Mouse (Mus musculus): ENCODE data around the gene Pomp. TPM values are rescaled to one million over a fixed set of nuclear protein-coding genes. Genes with fewer than 3 reads are reported as not detected.

Pomp gene
- 100 to 1,000 TPM; 126 to 181 (median 148) TPM for total RNA-seq (2022)

DNA sequence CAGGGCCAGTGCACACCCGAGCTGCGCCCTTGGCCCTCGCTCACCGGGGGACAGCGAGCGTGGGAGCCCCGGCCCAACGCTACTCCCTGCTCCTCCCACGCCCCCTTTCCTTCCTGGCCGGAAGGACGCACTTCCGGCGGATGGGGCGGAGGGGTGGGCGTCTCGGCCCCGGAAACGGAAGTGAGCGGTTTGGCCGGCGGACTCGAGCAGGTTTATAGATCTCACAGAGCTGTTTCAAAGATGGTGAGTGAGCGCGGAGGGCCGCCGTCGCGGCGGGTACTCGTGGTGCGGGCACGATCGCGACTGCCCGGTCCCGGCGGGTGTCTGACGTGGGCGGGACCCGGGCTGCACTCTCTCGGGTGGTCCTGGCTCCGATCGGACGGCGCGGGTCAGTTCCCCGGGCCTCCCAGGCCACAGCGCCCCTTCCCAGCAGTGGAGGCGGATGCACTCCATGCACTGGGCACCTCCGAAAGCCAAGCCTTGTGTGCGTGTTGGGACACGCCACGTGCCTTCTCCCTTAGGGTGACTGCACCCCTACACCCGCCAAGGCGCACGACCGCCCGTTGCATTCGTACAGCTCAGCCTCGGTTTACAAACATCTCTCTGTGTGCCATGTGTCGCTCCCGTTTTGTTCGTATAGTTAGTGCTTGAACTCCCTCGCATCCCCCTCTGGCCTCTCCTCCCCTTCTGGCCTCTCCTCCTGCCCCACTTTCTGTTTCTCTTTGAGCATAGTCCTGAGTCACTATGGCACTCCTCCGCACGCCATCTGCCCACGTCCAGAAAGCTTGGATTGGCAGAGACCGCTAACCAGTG is at the start of gene Pomp:
Gene Pomp (plus strand): TSS at position 13 of the 813 bp plus-strand sequence.
- peak; percentile 94 for DNase-seq (ENCODE audit: low spot score)

DNA sequence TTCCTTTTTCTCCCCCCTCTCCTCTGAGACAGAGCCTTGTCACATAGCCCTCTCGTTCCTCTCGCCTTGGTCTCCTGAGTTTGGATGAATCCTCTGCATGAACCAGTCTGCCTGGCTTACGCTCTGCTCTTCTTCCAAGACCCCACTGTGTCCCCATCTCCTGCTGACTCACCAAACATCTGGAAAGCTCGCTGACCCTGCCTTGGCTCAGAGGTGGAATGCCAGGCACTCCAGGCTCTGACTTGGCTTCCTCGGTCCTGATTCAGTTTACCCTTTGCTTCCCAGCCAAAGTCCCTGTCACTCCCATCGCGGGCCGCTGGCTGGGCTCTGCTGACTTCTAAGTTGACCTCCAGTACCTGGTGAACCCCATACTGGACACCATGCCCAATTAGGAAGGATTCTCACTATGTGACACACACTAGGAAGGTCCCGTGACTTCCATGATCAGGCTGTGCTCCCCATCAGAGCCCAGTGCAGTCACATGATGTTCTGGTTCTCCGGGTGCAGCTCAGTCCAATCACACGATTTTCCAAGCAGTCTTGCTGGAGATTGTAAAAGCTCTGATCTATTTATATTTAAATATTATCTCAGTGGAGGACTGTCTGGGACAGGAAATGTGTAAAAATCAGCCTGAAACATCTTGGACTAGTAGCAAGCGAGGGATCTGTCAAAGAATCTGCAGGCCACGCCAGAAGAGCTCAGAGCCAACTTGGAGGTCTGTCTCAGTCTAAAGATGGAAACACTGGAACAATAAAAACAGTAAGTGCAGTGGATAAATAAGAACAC is 47.8 kb upstream of the Pomp start:
- peak; percentile 24 for DNase-seq (ENCODE audit: low spot score)

DNA sequence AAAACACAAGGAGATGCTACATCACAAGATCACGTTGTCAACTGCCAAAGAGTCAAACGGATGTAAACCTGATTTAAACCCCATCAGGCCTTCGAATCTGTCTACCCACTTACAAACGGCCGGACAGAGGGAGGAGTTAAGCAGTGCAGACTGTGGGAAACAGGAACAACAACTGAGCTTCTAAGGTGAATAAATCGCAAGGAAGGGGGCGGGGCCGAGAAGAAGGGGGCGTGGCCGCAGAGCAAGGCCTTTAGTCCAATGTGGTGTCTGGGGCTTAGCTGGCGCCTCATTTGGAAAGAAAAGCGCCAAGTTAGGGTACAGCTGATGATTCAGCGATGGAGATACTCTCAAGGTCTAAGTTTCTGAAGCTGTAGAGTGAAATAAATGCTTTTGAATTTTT is 45.3 kb upstream of the Pomp start:
- no peak for DNase-seq (ENCODE audit: low spot score)

DNA sequence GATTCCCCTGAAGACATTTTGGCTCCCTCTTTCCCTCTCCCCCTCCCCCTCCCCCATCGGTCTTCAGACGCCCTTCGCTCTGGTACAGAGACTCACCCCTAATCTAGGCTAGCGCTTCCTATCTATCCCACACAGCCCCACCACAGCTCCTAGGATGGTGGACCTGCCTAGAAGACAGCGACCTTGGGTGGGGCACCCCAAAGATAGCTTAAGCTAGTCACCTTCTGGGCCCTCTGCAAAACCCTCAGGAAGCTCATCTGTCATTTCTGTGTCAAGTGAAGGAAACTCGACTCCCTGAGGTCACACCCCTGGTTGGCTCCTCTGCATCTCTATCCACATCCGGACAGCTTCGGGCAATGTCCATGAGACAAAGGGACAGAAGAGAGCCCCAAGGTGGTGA is 44.7 kb upstream of the Pomp start:
- no peak for DNase-seq (ENCODE audit: low spot score)

DNA sequence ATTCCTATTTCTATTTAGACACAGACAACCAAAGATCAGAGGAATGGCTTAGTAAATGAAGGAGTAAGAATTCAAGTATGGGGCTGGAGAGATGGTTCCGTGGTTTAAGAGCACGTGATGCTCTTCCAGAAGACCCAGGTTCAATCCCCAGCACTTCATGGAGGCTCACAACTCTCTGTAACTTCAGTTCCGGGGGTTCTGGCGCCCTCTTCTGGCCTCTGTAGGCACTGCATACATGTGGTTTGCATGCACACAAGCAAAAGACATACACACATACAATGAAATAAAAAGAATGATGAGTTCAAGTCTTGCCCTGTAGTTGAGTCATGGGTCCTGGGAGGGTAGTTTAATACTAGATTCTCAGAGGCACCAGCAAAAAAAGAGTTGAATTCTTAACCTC is 43.8 kb upstream of the Pomp start:
- no peak for DNase-seq (ENCODE audit: low spot score)

DNA sequence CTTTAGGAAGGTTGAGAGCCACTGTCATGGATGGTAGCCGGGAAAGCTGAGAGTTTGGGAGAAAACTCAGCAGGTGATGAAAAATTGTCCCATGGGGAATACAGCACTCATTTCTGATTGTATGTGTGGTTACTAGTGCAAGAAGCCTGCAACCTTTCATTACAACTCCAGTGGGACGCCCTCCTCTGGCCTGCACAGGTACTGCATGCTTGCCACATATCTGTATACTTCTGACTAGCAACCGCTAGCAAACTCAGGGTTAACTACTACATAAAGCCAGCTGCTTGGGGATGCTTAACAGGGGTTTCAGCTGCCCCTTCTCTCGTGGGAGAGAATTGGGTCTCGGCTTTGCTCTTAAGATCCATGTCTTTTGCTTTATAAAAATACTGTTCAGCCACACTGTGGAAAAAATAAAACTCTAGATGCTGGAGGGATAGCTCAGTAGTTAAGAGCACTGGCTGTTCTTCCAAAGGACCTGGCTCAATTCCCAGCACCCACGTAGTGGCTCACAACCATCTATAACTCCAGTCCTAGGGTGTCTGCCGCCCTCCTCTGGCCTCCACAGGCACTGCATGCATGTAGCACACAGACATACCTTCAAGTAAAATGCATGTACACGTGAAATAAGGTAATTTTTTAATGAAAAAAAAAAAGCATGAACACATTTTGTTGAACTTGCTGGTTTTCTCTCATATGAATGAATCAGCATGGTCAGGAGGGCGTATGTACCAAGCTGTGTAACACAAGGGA is 42.3 kb upstream of the Pomp start:
- no peak for DNase-seq (ENCODE audit: low spot score)

DNA sequence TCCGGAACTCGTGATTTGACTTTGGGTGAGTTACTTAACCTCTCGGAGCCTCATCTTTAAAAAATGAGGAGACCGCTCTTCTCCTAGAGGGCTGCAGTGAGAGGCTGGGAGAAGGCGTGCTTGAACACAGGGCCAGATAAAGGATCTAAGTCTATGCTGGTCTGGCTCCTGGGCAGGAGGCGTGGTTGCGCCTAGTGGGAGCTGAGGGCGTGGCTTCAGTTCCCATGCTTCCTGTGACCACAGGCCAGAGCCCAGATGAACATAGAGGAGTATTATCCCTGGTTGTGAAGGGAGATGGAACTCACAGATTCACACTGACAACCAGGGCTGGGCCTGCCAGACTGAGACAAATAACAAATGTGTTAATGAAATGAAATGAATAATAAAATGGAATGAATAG is 41.4 kb upstream of the Pomp start:
- no peak for DNase-seq (ENCODE audit: low spot score)

DNA sequence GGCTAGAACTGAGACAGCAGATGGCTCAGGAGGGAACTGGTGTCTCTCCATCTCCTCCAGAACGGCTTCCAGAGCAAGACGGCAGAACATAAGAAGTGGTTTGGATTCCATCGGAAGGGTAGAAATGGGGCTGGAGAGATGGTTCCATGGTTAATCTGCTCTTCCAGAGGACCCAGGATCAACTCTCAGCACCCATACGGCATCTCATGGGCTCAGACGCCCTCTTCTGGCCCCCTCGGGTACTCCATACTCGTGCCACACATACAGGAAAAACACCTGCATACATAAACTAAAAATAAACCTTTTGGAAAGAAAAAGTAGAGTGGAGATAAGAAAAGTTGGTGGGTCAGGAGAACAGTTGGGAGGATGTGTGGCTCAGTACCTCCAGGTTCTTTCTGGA is 40.4 kb upstream of the Pomp start:
- no peak for DNase-seq (ENCODE audit: low spot score)

DNA sequence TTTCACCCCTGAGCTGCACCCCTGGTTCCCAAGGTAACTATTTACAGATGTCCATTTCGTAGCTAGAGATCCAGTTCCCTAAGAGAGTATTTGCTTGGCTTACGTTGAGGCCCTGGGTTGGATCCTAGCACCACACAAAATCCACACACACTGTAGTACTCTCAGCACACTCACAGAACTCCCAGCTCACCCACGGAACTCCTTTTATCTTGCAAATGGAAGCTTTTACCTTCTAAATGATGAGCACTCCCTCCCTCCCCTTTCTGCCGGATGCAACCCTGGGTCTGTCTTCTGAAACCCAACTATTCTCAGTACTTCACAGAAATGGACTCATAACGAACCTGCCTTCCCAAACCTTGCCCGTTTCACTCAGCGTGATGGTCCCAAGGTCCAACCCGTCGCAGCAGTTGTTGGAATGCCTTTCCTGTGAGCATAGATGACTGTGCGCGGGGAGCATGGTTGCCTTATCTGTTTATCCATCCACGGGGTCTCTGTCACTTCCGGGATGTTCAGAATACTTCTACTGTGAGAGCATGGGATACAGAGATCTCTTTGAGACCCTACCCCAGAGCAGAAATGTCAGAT is 36.1 kb upstream of the Pomp start:
- DNase-seq (ENCODE audit: low spot score): no peak

DNA sequence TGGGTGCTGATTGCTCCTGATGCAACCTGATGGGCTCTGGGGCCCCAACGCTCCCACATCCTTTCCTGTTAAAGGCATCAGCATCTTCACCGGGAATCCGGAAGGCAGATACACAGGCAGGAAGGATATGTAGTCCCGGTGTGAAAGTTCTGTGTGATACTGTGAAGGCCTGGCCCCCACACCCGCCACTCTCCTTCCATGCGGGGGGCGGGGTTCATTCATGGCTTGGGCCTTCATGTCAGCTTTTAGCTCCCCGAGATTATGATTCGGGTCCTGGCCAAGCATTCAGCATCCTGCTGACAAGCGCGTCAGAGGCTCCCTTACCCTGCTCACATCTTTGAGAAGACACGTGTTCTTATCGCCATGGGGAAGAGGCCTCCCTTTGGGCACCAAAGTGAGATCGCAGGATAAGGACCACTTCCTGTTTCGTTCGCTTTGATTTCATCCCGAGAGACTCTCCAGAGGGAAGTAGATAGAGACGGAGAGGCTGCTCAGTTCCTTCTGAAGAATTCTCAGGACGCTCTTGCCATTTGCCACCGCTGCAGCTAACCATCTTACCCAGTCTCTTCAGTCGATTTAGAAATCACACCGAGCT is 34.8 kb upstream of the Pomp start:
- DNase-seq (ENCODE audit: low spot score): peak; percentile 28

DNA sequence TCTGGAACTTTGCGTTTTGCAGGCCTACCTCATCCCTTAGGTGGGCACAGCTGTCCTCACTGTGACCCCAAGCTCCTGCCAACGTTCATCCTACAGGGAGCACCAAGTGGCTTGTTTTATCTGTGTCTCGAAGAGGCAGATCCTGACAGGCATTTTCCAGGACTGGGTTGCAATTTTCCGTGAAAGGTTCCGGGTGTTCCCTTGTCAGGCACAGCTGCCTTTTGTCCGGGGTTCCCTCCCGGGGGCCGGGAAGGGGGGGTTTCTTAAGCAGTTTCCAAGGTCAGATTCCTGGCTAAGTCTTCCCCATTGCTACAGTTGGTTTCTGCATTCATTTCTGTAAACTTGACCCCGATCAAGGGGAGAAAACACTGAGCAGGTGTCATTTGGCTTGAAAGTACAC is 34.2 kb upstream of the Pomp start:
- no peak for DNase-seq (ENCODE audit: low spot score)

DNA sequence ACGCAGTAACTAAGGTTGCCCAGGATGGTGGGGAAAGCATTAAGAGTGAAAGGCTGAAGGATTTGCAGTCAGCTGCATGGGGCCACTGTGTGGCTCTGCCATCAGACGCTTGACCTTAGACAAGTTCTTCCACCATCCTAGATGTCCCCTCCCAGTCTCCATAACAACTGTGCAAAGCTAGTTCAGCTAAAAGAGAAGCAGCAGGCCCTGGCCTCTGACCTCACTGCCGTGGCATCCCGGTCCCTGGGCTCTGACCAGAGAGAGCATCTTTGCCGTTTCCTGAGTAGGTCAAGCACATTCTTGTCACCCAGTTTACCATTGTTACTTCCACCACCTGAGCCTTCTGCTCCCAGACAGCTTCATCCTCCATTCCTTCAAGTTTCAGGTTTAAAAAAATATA is 33.7 kb upstream of the Pomp start:
- DNase-seq (ENCODE audit: low spot score): no peak

DNA sequence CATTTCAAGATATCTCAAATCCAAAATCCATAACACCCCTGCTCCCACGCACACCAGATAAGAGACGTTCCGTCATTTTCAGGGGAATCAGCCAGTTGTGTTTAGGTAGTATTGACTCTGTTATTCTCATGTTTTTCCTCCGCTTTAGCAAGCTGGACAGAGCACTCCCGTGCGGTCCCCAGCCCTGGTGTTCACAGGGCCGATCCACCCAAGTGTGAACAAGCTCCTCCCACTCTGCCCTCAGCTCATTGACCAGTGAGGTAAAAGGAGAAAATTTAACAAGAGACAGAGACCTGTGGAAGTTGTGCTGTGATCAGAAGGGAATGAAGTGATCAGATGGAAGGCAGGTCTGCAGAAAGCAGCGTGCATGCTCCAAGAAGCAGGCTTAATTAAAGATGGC is 31.4 kb upstream of the Pomp start:
- no peak for DNase-seq (ENCODE audit: low spot score)

DNA sequence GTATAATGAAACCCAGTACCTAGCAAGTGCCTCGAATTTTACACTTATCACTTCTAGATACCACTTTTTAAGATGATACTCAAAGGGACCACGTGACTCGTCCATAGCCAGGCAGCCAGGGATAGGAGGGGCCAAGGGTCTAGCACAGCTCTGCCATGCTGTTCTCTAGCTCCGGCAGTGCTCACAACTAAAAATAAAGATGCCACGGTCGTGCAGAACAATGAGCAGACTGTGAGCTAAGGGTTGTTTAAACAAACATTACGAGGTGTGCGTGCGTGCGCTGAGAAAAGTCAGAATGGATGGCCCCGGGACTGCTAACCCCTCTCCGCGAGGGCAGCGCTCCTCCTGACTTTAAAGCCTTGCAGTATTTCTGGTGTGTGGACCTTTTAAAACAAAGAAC is 27.4 kb upstream of the Pomp start:
- DNase-seq (ENCODE audit: low spot score): no peak

DNA sequence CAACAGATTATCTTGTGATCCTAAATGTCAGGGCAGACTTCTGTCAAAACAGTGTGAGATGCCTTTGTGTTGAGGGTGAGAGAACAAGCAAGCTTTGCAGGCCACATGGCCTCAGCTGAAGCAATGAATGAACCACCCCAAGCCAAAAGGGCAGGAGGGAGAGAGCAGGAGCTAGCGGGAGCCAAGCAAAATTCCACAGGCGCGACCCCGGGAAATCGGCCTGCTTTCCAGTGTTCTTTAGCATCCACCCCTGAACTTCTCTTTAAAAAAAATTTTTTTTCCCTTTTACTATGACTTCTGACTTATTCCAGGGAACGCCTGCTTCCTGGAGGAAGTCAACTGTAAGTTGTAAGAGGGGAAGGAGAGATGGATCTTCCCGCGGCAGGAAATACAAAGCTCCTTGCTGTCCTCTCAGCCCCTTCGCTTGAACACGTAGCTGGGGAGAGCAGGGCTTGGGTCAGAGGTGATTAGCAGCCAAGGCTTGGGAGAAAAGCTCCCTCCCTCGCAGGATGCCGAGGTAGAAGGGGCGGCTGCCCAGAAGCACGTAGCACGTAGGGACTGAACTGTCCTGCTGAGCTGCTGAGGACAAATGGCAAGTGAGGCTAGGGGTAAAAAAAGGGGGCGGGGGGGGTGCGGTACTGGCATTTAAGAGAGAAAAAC is 25.3 kb upstream of the Pomp start:
- DNase-seq (ENCODE audit: low spot score): no peak

DNA sequence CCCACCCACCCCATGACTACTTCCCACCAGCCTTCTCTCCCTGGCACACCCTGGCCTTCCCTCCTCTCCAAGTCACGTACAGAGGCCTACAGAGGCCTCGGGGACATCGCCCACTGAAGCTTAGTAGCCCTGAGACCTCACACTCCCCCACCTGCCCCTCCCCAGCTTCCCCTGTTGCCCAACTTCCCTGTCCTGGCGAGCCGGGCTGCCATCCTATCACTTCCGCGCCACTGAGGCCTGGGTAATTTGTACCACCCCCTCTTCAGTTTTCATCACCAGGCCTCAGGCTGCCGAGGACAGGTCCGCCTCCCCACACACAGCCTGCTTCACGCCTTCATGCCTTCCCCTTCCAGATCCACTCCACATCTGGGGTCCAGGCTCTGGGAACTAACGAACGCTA is 20.8 kb upstream of the Pomp start:
- no peak for DNase-seq (ENCODE audit: low spot score)

DNA sequence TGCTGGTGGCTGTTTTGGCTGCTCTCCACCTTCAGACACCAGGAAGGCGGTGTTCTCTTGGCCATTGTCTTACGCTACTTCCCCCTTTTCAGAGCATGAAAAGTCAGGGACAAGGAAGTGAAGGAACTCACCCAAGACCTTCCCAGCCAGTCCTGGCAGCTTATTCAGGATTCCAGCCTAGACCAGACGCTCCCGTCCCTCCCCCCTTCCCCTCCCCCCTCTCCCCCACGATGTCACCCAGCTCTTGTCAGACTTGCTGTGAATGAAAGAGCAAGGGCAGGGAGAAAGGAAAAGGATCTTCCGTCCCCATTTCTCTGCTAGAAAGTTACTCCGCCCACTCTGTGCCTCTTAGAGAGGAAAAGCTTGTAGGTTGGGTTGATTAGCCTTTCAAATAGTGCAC is 16.9 kb upstream of the Pomp start:
- DNase-seq (ENCODE audit: low spot score): no peak

DNA sequence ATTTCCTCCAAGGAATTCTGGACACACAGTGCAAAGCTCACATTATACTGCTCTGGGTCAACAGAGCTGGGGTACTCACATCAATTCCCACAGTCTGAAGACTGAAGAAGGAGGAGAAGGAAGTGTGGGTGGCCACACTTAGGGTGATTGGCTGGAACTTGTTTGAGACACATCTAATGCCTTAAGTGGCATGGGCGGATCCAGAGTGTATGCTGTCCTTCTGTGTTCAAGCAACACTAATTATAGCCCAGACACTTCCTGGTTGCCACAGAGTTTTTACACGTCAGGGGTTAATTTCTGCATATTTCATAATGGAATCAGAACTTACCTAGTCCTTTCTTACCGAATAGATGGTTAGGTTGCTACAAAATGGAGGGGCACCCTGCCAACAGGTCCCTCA is 14.9 kb upstream of the Pomp start:
- no peak for DNase-seq (ENCODE audit: low spot score)

DNA sequence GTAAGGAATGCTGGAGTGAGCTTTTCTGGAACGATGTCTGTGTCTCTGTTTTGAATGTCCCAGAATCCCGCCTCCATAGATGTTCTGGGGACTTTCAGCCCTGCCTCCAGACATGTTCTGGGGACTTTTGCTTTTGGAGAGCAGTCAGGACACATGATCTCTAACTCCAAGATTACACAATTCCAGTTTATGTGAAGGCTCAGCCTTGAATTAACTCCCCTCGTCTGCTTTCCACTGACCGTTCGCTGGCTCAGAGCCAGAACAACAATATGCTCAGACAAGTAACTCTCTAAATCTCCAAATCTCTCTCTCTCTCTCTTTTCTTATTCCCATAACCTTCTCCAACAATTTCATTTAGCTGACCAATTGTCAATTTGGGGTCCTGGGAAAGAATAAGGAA is 12.9 kb upstream of the Pomp start:
- no peak for DNase-seq (ENCODE audit: low spot score)

DNA sequence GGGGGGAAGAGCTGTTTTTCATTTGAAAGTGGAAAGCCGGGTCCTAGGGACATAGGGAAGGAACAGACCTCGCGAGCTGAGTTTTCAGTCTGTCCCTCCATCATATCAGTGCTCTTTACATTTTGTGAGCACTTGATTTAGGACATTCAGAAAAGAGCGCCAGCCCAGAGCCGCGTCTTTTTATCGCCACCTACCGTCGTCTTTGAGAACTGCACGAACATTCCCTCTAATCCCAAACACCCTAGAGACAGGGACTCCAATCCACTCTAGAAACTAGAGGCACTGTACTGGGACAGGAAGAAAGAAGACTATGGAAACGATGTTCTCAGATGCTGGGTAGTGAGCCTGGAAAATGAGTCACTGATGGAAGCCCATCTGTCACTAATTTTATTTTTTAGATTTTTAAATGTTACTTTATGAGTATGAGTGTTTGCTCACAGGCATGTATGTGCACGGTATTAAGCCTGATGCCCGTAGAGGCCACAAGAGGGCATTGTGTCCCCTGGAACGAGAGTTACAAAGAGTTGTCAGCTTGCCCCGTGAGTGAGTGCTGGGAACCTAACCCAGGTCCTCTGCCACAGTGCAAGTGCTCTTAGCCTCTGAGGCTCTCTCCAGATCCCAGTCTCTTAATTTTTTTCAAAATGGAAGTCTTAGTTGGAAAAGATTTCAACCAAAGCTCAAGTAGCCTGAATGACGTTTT is 11.9 kb upstream of the Pomp start:
- peak; percentile 77 for DNase-seq (ENCODE audit: low spot score)

DNA sequence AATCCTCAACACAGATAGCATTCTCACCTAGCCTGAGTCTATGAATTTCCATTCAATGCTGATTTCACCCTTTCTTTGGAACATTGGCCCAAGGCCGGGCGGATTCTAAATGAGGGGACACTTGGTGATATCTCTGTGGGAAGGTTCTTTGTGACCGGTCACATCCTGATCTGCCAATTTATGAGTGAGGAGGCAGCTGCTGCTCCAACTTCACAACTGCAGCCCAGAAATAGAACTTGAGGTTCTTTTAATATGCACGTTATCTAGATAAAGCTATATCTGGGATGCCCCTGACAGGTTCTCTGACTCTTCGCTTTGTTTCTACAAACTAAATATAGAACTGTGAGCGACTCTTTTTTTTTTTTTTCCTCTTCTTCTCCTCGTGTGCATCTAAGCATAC is 10.1 kb upstream of the Pomp start:
- peak; percentile 64 for DNase-seq (ENCODE audit: low spot score)
